Mouse (Mus musculus) liver, embryonic 14.5 days (tissue): ENCODE measurements at regions not wholly inside any gene's neighbourhood (a gene's known extent, or its start where the extent isn't known, plus 50 kb on each side); places are given as distances from the start of the nearest gene placed in this dataset.

ENCODE experiments used
- CTCF ChIP-seq: IDR thresholded peaks from 2 replicates; pipeline ENCODE4 v1.5.1; 2016; ENCODE audit warnings: antibody characterized with exemption, low read depth, control low read depth
- EP300 ChIP-seq: IDR thresholded peaks from 2 replicates; pipeline ENCODE4 v1.6.1; 2016; ENCODE audit warnings: antibody characterized with exemption, low read depth

GRCm38 (mm10) chr12:110154225-110154962 is 124.5 kb upstream of the Dio3 start:
- 0 out of 2 replicates have a peak, but pooled peaks have one; percentile 11 for TF ChIP-seq CTCF
- TF ChIP-seq EP300 = no peak
